Mouse (Mus musculus): ENCODE results near the gene A930018P22Rik. TPM values are rescaled to one million over a fixed set of nuclear protein-coding genes. Genes with fewer than 3 reads are reported as not detected.

A930018P22Rik gene
- polyA plus RNA-seq, 1 experiment from 2014 or later = not detected

- no peak for DNase-seq (ENCODE audit: low spot score)
Observed at GRCm38 (mm10) chr2:104142140-104142539, 19.6 kb downstream of the A930018P22Rik start.

GRCm38 (mm10) chr2:104144004-104144403, 21.4 kb downstream of the A930018P22Rik start:
- ATAC-seq (ENCODE audit: low FRiP score) = no peak
- no peak for DNase-seq (ENCODE audit: low spot score)
- Histone ChIP-seq H3K4me3 (ENCODE audit: low read depth, low read length) (no peak overlapping the region), H3K36me3 (ENCODE audit: control insufficient read depth, insufficient read depth, low read length) (no peaks in the 10 kb centered on the region), H3K27me3 (ENCODE audit: control insufficient read depth, insufficient read depth, low read length) (no peaks in the 10 kb centered on the region), H3K9ac (ENCODE audit: low read depth, low read length) (no peak overlapping the region), H3K9me3 (ENCODE audit: control insufficient read depth, low read length) (no peaks in the 10 kb centered on the region), H3K4me2 (replicated peaks; ENCODE audit: low read depth, low read length) (no peak overlapping the region), H3K27ac (ENCODE audit: low read depth, low read length) (no peak overlapping the region), H3K4me1 (replicated peaks; ENCODE audit: control insufficient read depth, insufficient read depth, low read length) (no peaks in the 10 kb centered on the region)
- WGBS = 95% methylated on average over 12 of the region's 12 CpGs

More at GRCm38 (mm10) chr2:104142140-104142539, 19.6 kb downstream of the A930018P22Rik start:
- no peaks in the 10 kb centered on the region for H3K4me1 ChIP-seq (replicated peaks; ENCODE audit: control insufficient read depth, insufficient read depth, low read length)
- WGBS = 92% methylated on average over 8 of the region's 8 CpGs
- no peaks in the 10 kb centered on the region for H3K36me3 ChIP-seq (ENCODE audit: control insufficient read depth, insufficient read depth, low read length)
- no peak overlapping the region for H3K9ac ChIP-seq (ENCODE audit: low read depth, low read length)
- no peaks in the 10 kb centered on the region for H3K9me3 ChIP-seq (ENCODE audit: control insufficient read depth, low read length)
- no peak for ATAC-seq (ENCODE audit: low FRiP score)
- H3K27ac ChIP-seq (ENCODE audit: low read depth, low read length) = no peak overlapping the region
- no peak overlapping the region for H3K4me2 ChIP-seq (replicated peaks; ENCODE audit: low read depth, low read length)
- no peak overlapping the region for H3K4me3 ChIP-seq (ENCODE audit: low read depth, low read length)
- H3K27me3 ChIP-seq (ENCODE audit: control insufficient read depth, insufficient read depth, low read length) = no peaks in the 10 kb centered on the region; the same call in 1 of the 2 replicates

GRCm38 (mm10) chr2:104145983-104146382, 23.4 kb downstream of the A930018P22Rik start:
- Histone ChIP-seq H3K27ac (ENCODE audit: low read depth, low read length) (no peak overlapping the region), H3K4me1 (replicated peaks; ENCODE audit: control insufficient read depth, insufficient read depth, low read length) (no peaks in the 10 kb centered on the region), H3K4me3 (ENCODE audit: low read depth, low read length) (no peak overlapping the region), H3K4me2 (replicated peaks; ENCODE audit: low read depth, low read length) (no peak overlapping the region), H3K36me3 (ENCODE audit: control insufficient read depth, insufficient read depth, low read length) (no peaks in the 10 kb centered on the region), H3K9ac (ENCODE audit: low read depth, low read length) (no peak overlapping the region), H3K9me3 (ENCODE audit: control insufficient read depth, low read length) (no peaks in the 10 kb centered on the region), H3K27me3 (ENCODE audit: control insufficient read depth, insufficient read depth, low read length) (no peaks in the 10 kb centered on the region)
- 71% methylated on average over 1 of the region's 1 CpGs for WGBS
- no peak for DNase-seq (ENCODE audit: low spot score)
- ATAC-seq (ENCODE audit: low FRiP score) = no peak

- H3K27me3 ChIP-seq (ENCODE audit: control insufficient read depth, insufficient read depth, low read length) = no peaks in the 10 kb centered on the region
- H3K4me1 ChIP-seq (replicated peaks; ENCODE audit: control insufficient read depth, insufficient read depth, low read length) = no peaks in the 10 kb centered on the region
- DNase-seq (ENCODE audit: low spot score) (no peak), ATAC-seq (ENCODE audit: low FRiP score) (no peak)
- 84% methylated on average over 4 of the region's 4 CpGs for WGBS
- H3K27ac ChIP-seq (ENCODE audit: low read depth, low read length) = no peak overlapping the region
- no peak overlapping the region for H3K4me3 ChIP-seq (ENCODE audit: low read depth, low read length)
- no peak overlapping the region for H3K9ac ChIP-seq (ENCODE audit: low read depth, low read length)
- no peaks in the 10 kb centered on the region for H3K9me3 ChIP-seq (ENCODE audit: control insufficient read depth, low read length)
- H3K36me3 ChIP-seq (ENCODE audit: control insufficient read depth, insufficient read depth, low read length) = no peaks in the 10 kb centered on the region
- no peak overlapping the region for H3K4me2 ChIP-seq (replicated peaks; ENCODE audit: low read depth, low read length)
Observed at GRCm38 (mm10) chr2:104147910-104148561, 25.5 kb downstream of the A930018P22Rik start.

GRCm38 (mm10) chr2:104150608-104151397, 28.2 kb downstream of the A930018P22Rik start:
- H3K9me3 ChIP-seq (ENCODE audit: control insufficient read depth, low read length) = no peaks in the 10 kb centered on the region
- 86% methylated on average over 6 of the region's 6 CpGs for WGBS
- no peak overlapping the region for H3K4me3 ChIP-seq (ENCODE audit: low read depth, low read length)
- no peak overlapping the region for H3K9ac ChIP-seq (ENCODE audit: low read depth, low read length)
- no peaks in the 10 kb centered on the region for H3K27me3 ChIP-seq (ENCODE audit: control insufficient read depth, insufficient read depth, low read length)
- no peaks in the 10 kb centered on the region for H3K36me3 ChIP-seq (ENCODE audit: control insufficient read depth, insufficient read depth, low read length)
- H3K27ac ChIP-seq (ENCODE audit: low read depth, low read length) = no peak overlapping the region
- DNase-seq (ENCODE audit: low spot score) (no peak), ATAC-seq (ENCODE audit: low FRiP score) (no peak)
- H3K4me2 ChIP-seq (replicated peaks; ENCODE audit: low read depth, low read length) = no peak overlapping the region
- no peaks in the 10 kb centered on the region for H3K4me1 ChIP-seq (replicated peaks; ENCODE audit: control insufficient read depth, insufficient read depth, low read length)

GRCm38 (mm10) chr2:104153345-104153744, 30.8 kb downstream of the A930018P22Rik start:
- Histone ChIP-seq H3K4me1 (replicated peaks; ENCODE audit: control insufficient read depth, insufficient read depth, low read length) (no peaks in the 10 kb centered on the region), H3K27ac (ENCODE audit: low read depth, low read length) (no peak overlapping the region), H3K9me3 (ENCODE audit: control insufficient read depth, low read length) (no peaks in the 10 kb centered on the region), H3K27me3 (ENCODE audit: control insufficient read depth, insufficient read depth, low read length) (no peaks in the 10 kb centered on the region), H3K36me3 (ENCODE audit: control insufficient read depth, insufficient read depth, low read length) (no peaks in the 10 kb centered on the region), H3K9ac (ENCODE audit: low read depth, low read length) (no peak overlapping the region), H3K4me2 (replicated peaks; ENCODE audit: low read depth, low read length) (no peak overlapping the region), H3K4me3 (ENCODE audit: low read depth, low read length) (no peak overlapping the region)
- whole genome bisulfite sequencing = 83% methylated on average over 4 of the region's 4 CpGs
- DNase-seq (ENCODE audit: low spot score) = no peak
- ATAC-seq (ENCODE audit: low FRiP score) = no peak

- no peak overlapping the region for H3K9ac ChIP-seq (ENCODE audit: low read depth, low read length)
- no peaks in the 10 kb centered on the region for H3K27me3 ChIP-seq (ENCODE audit: control insufficient read depth, insufficient read depth, low read length)
- DNase-seq (ENCODE audit: low spot score) (no peak), ATAC-seq (ENCODE audit: low FRiP score) (no peak)
- no peaks in the 10 kb centered on the region for H3K4me1 ChIP-seq (replicated peaks; ENCODE audit: control insufficient read depth, insufficient read depth, low read length)
- H3K4me3 ChIP-seq (ENCODE audit: low read depth, low read length) = no peak overlapping the region
- H3K27ac ChIP-seq (ENCODE audit: low read depth, low read length) = no peak overlapping the region
- no peaks in the 10 kb centered on the region for H3K36me3 ChIP-seq (ENCODE audit: control insufficient read depth, insufficient read depth, low read length)
- WGBS = 83% methylated on average over 3 of the region's 3 CpGs
- H3K9me3 ChIP-seq (ENCODE audit: control insufficient read depth, low read length) = no peaks in the 10 kb centered on the region
- H3K4me2 ChIP-seq (replicated peaks; ENCODE audit: low read depth, low read length) = no peak overlapping the region
Observed at GRCm38 (mm10) chr2:104153876-104154275, 31.3 kb downstream of the A930018P22Rik start.

- no peaks in the 10 kb centered on the region for H3K36me3 ChIP-seq (ENCODE audit: control insufficient read depth, insufficient read depth, low read length)
- H3K27ac ChIP-seq (ENCODE audit: low read depth, low read length) = no peak overlapping the region
- H3K9ac ChIP-seq (ENCODE audit: low read depth, low read length) = no peak overlapping the region
- H3K4me2 ChIP-seq (replicated peaks; ENCODE audit: low read depth, low read length) = no peak overlapping the region
- DNase-seq (ENCODE audit: low spot score) (no peak), ATAC-seq (ENCODE audit: low FRiP score) (no peak)
- H3K4me3 ChIP-seq (ENCODE audit: low read depth, low read length) = no peak overlapping the region
- H3K4me1 ChIP-seq (replicated peaks; ENCODE audit: control insufficient read depth, insufficient read depth, low read length) = no peaks in the 10 kb centered on the region
- H3K27me3 ChIP-seq (ENCODE audit: control insufficient read depth, insufficient read depth, low read length) = no peaks in the 10 kb centered on the region
- WGBS = 79% methylated on average over 4 of the region's 4 CpGs
- H3K9me3 ChIP-seq (ENCODE audit: control insufficient read depth, low read length) = no peaks in the 10 kb centered on the region
Observed at GRCm38 (mm10) chr2:104157831-104158230, 35.3 kb downstream of the A930018P22Rik start.

- Histone ChIP-seq H3K27ac (ENCODE audit: low read depth, low read length) (no peak overlapping the region), H3K4me2 (replicated peaks; ENCODE audit: low read depth, low read length) (no peak overlapping the region), H3K9me3 (ENCODE audit: control insufficient read depth, low read length) (no peaks in the 10 kb centered on the region), H3K36me3 (ENCODE audit: control insufficient read depth, insufficient read depth, low read length) (no peaks in the 10 kb centered on the region), H3K27me3 (ENCODE audit: control insufficient read depth, insufficient read depth, low read length) (no peaks in the 10 kb centered on the region), H3K9ac (ENCODE audit: low read depth, low read length) (no peak overlapping the region), H3K4me1 (replicated peaks; ENCODE audit: control insufficient read depth, insufficient read depth, low read length) (no peaks in the 10 kb centered on the region), H3K4me3 (ENCODE audit: low read depth, low read length) (no peak overlapping the region)
- 84% methylated on average over 7 of the region's 7 CpGs for WGBS
- no peak for DNase-seq (ENCODE audit: low spot score)
- no peak for ATAC-seq (ENCODE audit: low FRiP score)
Observed at GRCm38 (mm10) chr2:104163418-104163817, 40.8 kb downstream of the A930018P22Rik start.
